Mouse (Mus musculus) midbrain, embryonic 14.5 days (tissue): ENCODE results near the gene Tmem189. TPM values are rescaled to one million over a fixed set of nuclear protein-coding genes. Genes with fewer than 3 reads are reported as not detected.
A peak's percentile ranks its signal among the peaks of the same experiment; 100 is the strongest.

ENCODE experiments used
- ATAC-seq: fragments of 200-750 bp; cut with Nextera tagmentation; 2 replicates; pipeline ENCODE4 v1.8.0; 2017; ENCODE audit warnings: moderate number of reproducible peaks, moderate library complexity; ENCODE audit not compliant: low FRiP score, low TSS enrichment
- DNase-seq: peaks from one replicate; pipeline ENCODE4 v3.0.0-alpha.2; 2015
- H3K27ac ChIP-seq: fragments of 300-500 bp; sonication (generic); replicated peaks from 2 replicates; pipeline ENCODE4 v1.5.1; 2014; ENCODE audit warnings: mild to moderate bottlenecking, low read depth, low read length, moderate library complexity
- H3K27me3 ChIP-seq: fragments of 300-500 bp; sonication (generic); 2 replicates; pipeline ENCODE4 v1.6.1; 2014; ENCODE audit warnings: low read length, control low read depth, mixed read lengths; ENCODE audit not compliant: control insufficient read depth, insufficient read depth
- H3K36me3 ChIP-seq: fragments of 300-500 bp; sonication (generic); 2 replicates; pipeline ENCODE4 v1.6.1; 2014; ENCODE audit warnings: low read length, control low read depth; ENCODE audit not compliant: control insufficient read depth, insufficient read depth
- H3K4me1 ChIP-seq: fragments of 300-500 bp; sonication (generic); 2 replicates; pipeline ENCODE4 v1.6.1; 2014; ENCODE audit warnings: mild to moderate bottlenecking, antibody characterized with exemption, low read length, control low read depth; ENCODE audit not compliant: control insufficient read depth, insufficient read depth
- H3K4me2 ChIP-seq: fragments of 300-500 bp; sonication (generic); 2 replicates; pipeline ENCODE4 v1.6.1; 2014; ENCODE audit warnings: mild to moderate bottlenecking, low read length, moderate library complexity
- H3K4me3 ChIP-seq: fragments of 300-500 bp; sonication (generic); replicated peaks from 2 replicates; pipeline ENCODE4 v1.5.1; 2014; ENCODE audit warnings: low read depth, low read length
- H3K9ac ChIP-seq: fragments of 300-500 bp; sonication (generic); replicated peaks from 2 replicates; pipeline ENCODE4 v1.6.1; 2014; ENCODE audit warnings: mild to moderate bottlenecking, low read length, moderate library complexity
- H3K9me3 ChIP-seq: fragments of 300-500 bp; sonication (generic); 2 replicates; pipeline ENCODE4 v1.6.1; 2016; ENCODE audit warnings: low read length, control low read depth, mixed read lengths; ENCODE audit not compliant: control insufficient read depth
- WGBS: fragments of 180-500 bp; shearing (Covaris S2); extraction: QIAGEN DNeasy Blood & Tissue Kit; methylation state at CpG from one replicate; pipeline ENCODE4 v1.1.7; 2014; 5-methylcytosine and 5-hydroxymethylcytosine counted together
- polyA plus RNA-seq: library from polyadenylated mRNA; unstranded; fragments of >200 nt; fragmentation: Nextera tagmentation; extraction: Ambion mirVana; gene quantifications from 2 replicates; pipeline ENCODE4 v1.2.1, GENCODE M21; 2014

The Tmem189 gene
- 28.8 and 29.9 TPM in 2 replicates for polyA plus RNA-seq

GRCm38 (mm10) chr2:167689501-167690218 lies at the start of gene Tmem189:
Gene Tmem189 (minus strand): TSS chr2:167689822.
- peak within 1 kb of the TSS; percentile 54 for H3K4me3 ChIP-seq
- no peak for ATAC-seq
- no peaks in the 10 kb centered on the region for H3K9me3 ChIP-seq
- 0 out of 2 replicates have a peak, but pooled peaks cover 4% of the 10 kb centered on the region for H3K4me1 ChIP-seq
- peak; percentile 66 for DNase-seq
- no peaks in the 10 kb centered on the region for H3K36me3 ChIP-seq
- H3K27ac ChIP-seq, result no peak within 1 kb of the TSS
- peaks cover 48% of the 10 kb centered on the region for H3K27me3 ChIP-seq
- H3K9ac ChIP-seq, result peak within 1 kb of the TSS; percentile 48
- H3K4me2 ChIP-seq, result peak within 1 kb of the TSS; percentile 83
- under 1% methylated on average over 96 of the region's 99 CpGs for WGBS

- H3K4me1 ChIP-seq, result no peaks in the 10 kb centered on the region
- WGBS, result 63% methylated on average over 6 of the region's 6 CpGs
- no peak for ATAC-seq
- H3K4me2 ChIP-seq, result no peak overlapping the region
- H3K9me3 ChIP-seq, result no peaks in the 10 kb centered on the region
- H3K4me3 ChIP-seq, result no peak overlapping the region
- DNase-seq, result no peak
- H3K27me3 ChIP-seq, result no peaks in the 10 kb centered on the region
- no peak overlapping the region for H3K27ac ChIP-seq
- no peaks in the 10 kb centered on the region for H3K36me3 ChIP-seq
- H3K9ac ChIP-seq, result no peak overlapping the region
These were observed 49.4 kb upstream of the Tmem189 start for GRCm38 (mm10) chr2:167739030-167739429.

GRCm38 (mm10) chr2:167734861-167735260 lies 45.2 kb upstream of the Tmem189 start:
- 74% methylated on average over 10 of the region's 10 CpGs for WGBS
- no peaks in the 10 kb centered on the region for H3K9me3 ChIP-seq
- no peaks in the 10 kb centered on the region for H3K36me3 ChIP-seq

GRCm38 (mm10) chr2:167731149-167731548 lies 41.5 kb upstream of the Tmem189 start:
- no peak for DNase-seq
- no peak overlapping the region for H3K4me2 ChIP-seq
- H3K27ac ChIP-seq, result no peak overlapping the region
- H3K27me3 ChIP-seq, result no peaks in the 10 kb centered on the region
- no peaks in the 10 kb centered on the region for H3K4me1 ChIP-seq
- H3K4me3 ChIP-seq, result no peak overlapping the region
- no peaks in the 10 kb centered on the region for H3K9me3 ChIP-seq
- no peak for ATAC-seq
- WGBS, result 74% methylated on average over 13 of the region's 13 CpGs
- no peak overlapping the region for H3K9ac ChIP-seq
- no peaks in the 10 kb centered on the region for H3K36me3 ChIP-seq

More at GRCm38 (mm10) chr2:167734861-167735260, 45.2 kb upstream of the Tmem189 start:
- no peaks in the 10 kb centered on the region for H3K27me3 ChIP-seq
- no peak for DNase-seq
- H3K4me3 ChIP-seq, result no peak overlapping the region
- no peak overlapping the region for H3K9ac ChIP-seq
- H3K4me1 ChIP-seq, result no peaks in the 10 kb centered on the region
- no peak for ATAC-seq
- H3K4me2 ChIP-seq, result no peak overlapping the region
- H3K27ac ChIP-seq, result no peak overlapping the region

GRCm38 (mm10) chr2:167730036-167730435 lies 40.4 kb upstream of the Tmem189 start:
- H3K4me3 ChIP-seq, result no peak overlapping the region
- no peak overlapping the region for H3K9ac ChIP-seq
- no peaks in the 10 kb centered on the region for H3K9me3 ChIP-seq
- no peak overlapping the region for H3K4me2 ChIP-seq
- 80% methylated on average over 7 of the region's 7 CpGs for WGBS
- no peak for DNase-seq
- no peaks in the 10 kb centered on the region for H3K27me3 ChIP-seq
- no peak overlapping the region for H3K27ac ChIP-seq
- ATAC-seq, result no peak
- no peaks in the 10 kb centered on the region for H3K4me1 ChIP-seq
- no peaks in the 10 kb centered on the region for H3K36me3 ChIP-seq

- Histone ChIP-seq H3K9me3 (no peaks in the 10 kb centered on the region), H3K36me3 (no peaks in the 10 kb centered on the region), H3K4me1 (no peaks in the 10 kb centered on the region), H3K4me2 (no peak overlapping the region), H3K9ac (no peak overlapping the region), H3K27ac (no peak overlapping the region), H3K27me3 (no peaks in the 10 kb centered on the region), H3K4me3 (no peak overlapping the region)
- peak; percentile 57 for DNase-seq
- 55% methylated on average over 13 of the region's 13 CpGs for WGBS
- no peak for ATAC-seq
These were observed 37.5 kb upstream of the Tmem189 start for GRCm38 (mm10) chr2:167727161-167727560.

GRCm38 (mm10) chr2:167725879-167726278 lies 36.3 kb upstream of the Tmem189 start:
- 88% methylated on average over 10 of the region's 10 CpGs for WGBS
- no peak overlapping the region for H3K27ac ChIP-seq
- no peak for DNase-seq
- no peak overlapping the region for H3K9ac ChIP-seq
- H3K4me3 ChIP-seq, result no peak overlapping the region
- H3K27me3 ChIP-seq, result no peaks in the 10 kb centered on the region
- H3K9me3 ChIP-seq, result no peaks in the 10 kb centered on the region
- H3K4me1 ChIP-seq, result no peaks in the 10 kb centered on the region
- no peak for ATAC-seq
- H3K4me2 ChIP-seq, result no peak overlapping the region
- no peaks in the 10 kb centered on the region for H3K36me3 ChIP-seq

GRCm38 (mm10) chr2:167723589-167724206 lies 34.1 kb upstream of the Tmem189 start:
- no peak overlapping the region for H3K4me3 ChIP-seq
- H3K9ac ChIP-seq, result no peak overlapping the region
- no peak overlapping the region for H3K4me2 ChIP-seq
- H3K27ac ChIP-seq, result no peak overlapping the region
- no peak for ATAC-seq
- no peaks in the 10 kb centered on the region for H3K4me1 ChIP-seq
- H3K27me3 ChIP-seq, result no peaks in the 10 kb centered on the region
- 82% methylated on average over 11 of the region's 11 CpGs for WGBS
- H3K36me3 ChIP-seq, result no peaks in the 10 kb centered on the region
- DNase-seq, result no peak
- H3K9me3 ChIP-seq, result no peaks in the 10 kb centered on the region

GRCm38 (mm10) chr2:167722538-167722937 lies 32.9 kb upstream of the Tmem189 start:
- Histone ChIP-seq H3K27me3 (no peaks in the 10 kb centered on the region), H3K36me3 (no peaks in the 10 kb centered on the region), H3K4me3 (no peak overlapping the region), H3K9ac (no peak overlapping the region), H3K9me3 (no peaks in the 10 kb centered on the region), H3K4me1 (no peaks in the 10 kb centered on the region), H3K4me2 (no peak overlapping the region), H3K27ac (no peak overlapping the region)
- 60% methylated on average over 6 of the region's 6 CpGs for WGBS
- DNase-seq (no peak), ATAC-seq (no peak)
